Mouse (Mus musculus) small intestine, adult 2 months (tissue): ENCODE measurements around the gene Npb.

Experiments
- CTCF ChIP-seq: fragments of 200-500 bp; IDR thresholded peaks from 2 replicates; pipeline ENCODE4 v1.5.1; 2012; ENCODE audit warnings: low read depth, mild to moderate bottlenecking, control low read depth, inconsistent platforms, low read length, moderate library complexity, mixed read lengths; ENCODE audit not compliant: insufficient replicate concordance, insufficient read length; ENCODE audit errors: extremely low read depth
- POLR2A ChIP-seq: fragments of 200-500 bp; IDR thresholded peaks from 2 replicates; pipeline ENCODE4 v1.6.1; 2012; ENCODE audit warnings: low read depth, mild to moderate bottlenecking, control low read depth, inconsistent platforms, low read length, moderate library complexity

GRCm38 (mm10) chr11:120572752-120573584 is 35.3 kb upstream of the Npb start, which contains the start of gene P4hb:
- TF ChIP-seq POLR2A (peak; percentile 92), CTCF (no peak)
